Comparison of ENCODE assay signal across 30 mouse cellular contexts in the genomic region with DNA sequence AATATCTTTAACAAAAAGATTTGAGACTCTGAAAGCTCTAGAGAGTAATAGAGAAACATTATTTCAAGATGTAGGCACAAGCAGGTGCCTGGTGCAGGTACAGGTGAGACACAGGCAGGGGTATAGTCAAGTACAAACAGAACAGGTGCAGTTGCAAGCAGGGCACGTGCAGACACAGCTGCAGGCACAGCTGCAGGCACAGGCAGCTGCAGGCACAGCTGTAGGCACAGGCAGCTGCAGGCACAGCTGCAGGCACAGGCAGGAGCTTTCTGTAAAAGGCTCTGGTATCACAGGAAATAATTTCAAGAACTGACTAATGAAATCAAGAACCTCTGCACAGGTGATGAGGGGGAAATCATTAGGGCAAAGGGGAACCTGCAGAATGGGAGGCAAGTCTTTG. TPM values are rescaled to one million over a fixed set of nuclear protein-coding genes. Genes with fewer than 3 reads are reported as not detected.
"Had no signal": no experiment of that assay in that cellular context is flagged by ENCODE, and none has a peak within 500 bp of the region (broad histone marks: within the 10 kb centered on the region; RNA-seq: fewer than 3 reads in every experiment).

No protein-coding gene starts in this region.

- ATAC-seq: hindbrain, postnatal 0 days; intestine, embryonic 16.5 days had no signal

- H3K27ac ChIP-seq: heart, embryonic 10.5 days; hindbrain, embryonic 13.5 days; hindbrain, embryonic 15.5 days; hindbrain, postnatal 0 days; kidney, embryonic 15.5 days; kidney, postnatal 0 days; layer of hippocampus, adult 2 months; left cerebral cortex, adult 2 months; limb, embryonic 12.5 days; liver, embryonic 13.5 days had no signal

- DNase-seq: gastrocnemius, postnatal 14 days; gastrocnemius, postnatal 36 days; heart, adult 18-20 months; heart, postnatal 10 days; kidney, adult 11 months; kidney, adult 2 months; kidney, adult 9 months; kidney, postnatal 14 days; kidney, postnatal 36 days; liver; liver, embryonic 13.5 days had no signal

- H3K4me1 ChIP-seq: heart, embryonic 10.5 days; heart, embryonic 12.5 days; hindbrain, embryonic 13.5 days; hindbrain, embryonic 15.5 days; limb, embryonic 12.5 days; liver, embryonic 13.5 days had no signal

- H3K4me3 ChIP-seq: heart, embryonic 10.5 days; heart, embryonic 12.5 days; hindbrain, embryonic 13.5 days; hindbrain, embryonic 15.5 days; kidney, embryonic 15.5 days; layer of hippocampus, adult 2 months; left cerebral cortex, adult 2 months; limb, embryonic 12.5 days; liver, embryonic 13.5 days had no signal

- H3K4me2 ChIP-seq: heart, embryonic 12.5 days; hindbrain, embryonic 13.5 days; hindbrain, embryonic 15.5 days; kidney, embryonic 15.5 days; limb, embryonic 12.5 days; liver, embryonic 11.5 days; liver, embryonic 13.5 days had no signal

- H3K9ac ChIP-seq: heart, embryonic 12.5 days; hindbrain, embryonic 13.5 days; hindbrain, embryonic 15.5 days; kidney, embryonic 15.5 days; limb, embryonic 12.5 days; liver, embryonic 13.5 days had no signal

- H3K36me3 ChIP-seq: heart, embryonic 10.5 days; heart, embryonic 12.5 days; hindbrain, embryonic 13.5 days; hindbrain, embryonic 15.5 days; kidney, embryonic 15.5 days; limb, embryonic 12.5 days; liver, embryonic 13.5 days had no signal

- H3K9me3 ChIP-seq: heart, embryonic 10.5 days; hindbrain, embryonic 13.5 days; hindbrain, embryonic 15.5 days; kidney, embryonic 15.5 days; liver, embryonic 13.5 days had no signal

- H3K27me3 ChIP-seq: hindbrain, embryonic 13.5 days; hindbrain, embryonic 15.5 days; kidney, embryonic 15.5 days; limb, embryonic 12.5 days; liver, embryonic 13.5 days had no signal

RNA-seq across cellular contexts. Expression of gene Wfdc11, which starts 2.9 kb away (rescaled TPM):
- polyA plus RNA-seq: frontal cortex, adult 2 months; heart, embryonic 10.5 days; heart, embryonic 12.5 days; heart, embryonic 14.5 days; heart, embryonic 16.5 days; hindbrain, embryonic 11.5 days; hindbrain, embryonic 13.5 days; hindbrain, embryonic 15.5 days; hindbrain, postnatal 0 days; intestine, embryonic 14.5 days; intestine, embryonic 16.5 days; kidney, adult 2 months; kidney, embryonic 15.5 days; kidney, postnatal 0 days; large intestine, adult 2 months; limb, embryonic 12.5 days; limb, embryonic 14.5 days; liver, embryonic 11.5 days; liver, embryonic 13.5 days had no signal

RNA-seq across cellular contexts. Expression of gene Wfdc13, which starts 14.0 kb away (rescaled TPM):
- polyA plus RNA-seq: frontal cortex, adult 2 months; heart, embryonic 10.5 days; heart, embryonic 12.5 days; hindbrain, embryonic 11.5 days; hindbrain, embryonic 13.5 days; hindbrain, embryonic 15.5 days; hindbrain, postnatal 0 days; kidney, adult 2 months; limb, embryonic 12.5 days; liver, embryonic 11.5 days; liver, embryonic 13.5 days had no signal

RNA-seq across cellular contexts. Expression of gene Wfdc9, which starts 14.6 kb away (rescaled TPM):
- polyA plus RNA-seq: frontal cortex, adult 2 months; heart, embryonic 10.5 days; heart, embryonic 12.5 days; heart, embryonic 14.5 days; heart, embryonic 16.5 days; hindbrain, embryonic 11.5 days; hindbrain, embryonic 13.5 days; hindbrain, embryonic 15.5 days; hindbrain, postnatal 0 days; intestine, embryonic 14.5 days; intestine, embryonic 16.5 days; kidney, adult 2 months; kidney, embryonic 15.5 days; kidney, postnatal 0 days; large intestine, adult 2 months; limb, embryonic 12.5 days; limb, embryonic 14.5 days; liver, embryonic 11.5 days; liver, embryonic 13.5 days had no signal

RNA-seq across cellular contexts. Expression of gene Wfdc10, which starts 15.1 kb away (rescaled TPM):
- polyA plus RNA-seq: frontal cortex, adult 2 months; heart, embryonic 10.5 days; heart, embryonic 12.5 days; heart, embryonic 14.5 days; hindbrain, embryonic 11.5 days; hindbrain, embryonic 13.5 days; hindbrain, embryonic 15.5 days; intestine, embryonic 16.5 days; kidney, adult 2 months; kidney, embryonic 15.5 days; large intestine, adult 2 months; limb, embryonic 12.5 days; liver, embryonic 11.5 days; liver, embryonic 13.5 days had no signal

RNA-seq across cellular contexts. Expression of gene Spint4, which starts 27.4 kb away (rescaled TPM):
- polyA plus RNA-seq: frontal cortex, adult 2 months; heart, embryonic 10.5 days; heart, embryonic 12.5 days; heart, embryonic 14.5 days; heart, embryonic 16.5 days; hindbrain, embryonic 11.5 days; hindbrain, embryonic 13.5 days; hindbrain, embryonic 15.5 days; hindbrain, postnatal 0 days; intestine, embryonic 14.5 days; intestine, embryonic 16.5 days; kidney, adult 2 months; large intestine, adult 2 months; limb, embryonic 12.5 days; limb, embryonic 14.5 days; liver, embryonic 11.5 days; liver, embryonic 13.5 days had no signal
